ENCODE assay signal across 8 mouse cellular contexts in genomic region chr6:17307461-17308115, GRCm38 (mm10). TPM values are rescaled to one million over a fixed set of nuclear protein-coding genes. Genes with fewer than 3 reads are reported as not detected.
DNase-seq lines count a peak whose midpoint lies in the region; ATAC-seq and TF ChIP-seq lines count a peak whose summit lies in the region.

No protein-coding gene starts in this region.

- H3K9ac ChIP-seq in forebrain, embryonic 11.5 days (ENCODE audit: low read length): peak overlapping the region; percentile 20; the same call in 1 of the 2 replicates
- H3K9ac ChIP-seq in heart, embryonic 14.5 days (ENCODE audit: low read length): peak overlapping the region; percentile 78
- H3K9ac ChIP-seq in kidney, embryonic 16.5 days (replicated peaks; ENCODE audit: low read length): peak overlapping the region; percentile 66
- no peak overlapping the region for H3K9ac ChIP-seq in liver, postnatal 0 days (replicated peaks)
- no peak overlapping the region for H3K9ac ChIP-seq in neural tube, embryonic 11.5 days (ENCODE audit: low read length)

- DNase-seq in B cell, adult 2 months: peak; percentile 68 to 69
- DNase-seq in adrenal gland, postnatal 4 days (ENCODE audit: low spot score in 2 of 2): peak; percentile 21 to 26
- peak; percentile 81 for DNase-seq in forebrain, embryonic 11.5 days (ENCODE audit: low spot score)
- peak; percentile 76 for DNase-seq in liver, postnatal 0 days
- DNase-seq in neural tube, embryonic 11.5 days (ENCODE audit: low spot score): peak; percentile 74
- DNase-seq in testis, postnatal 14 days (ENCODE audit: low spot score): peak; percentile 48

- H3K36me3 ChIP-seq in forebrain, embryonic 11.5 days (ENCODE audit: control insufficient read depth, insufficient read depth, low read length): no peaks in the 10 kb centered on the region
- H3K36me3 ChIP-seq in heart, embryonic 14.5 days (ENCODE audit: control insufficient read depth, insufficient read depth, low read length): no peaks in the 10 kb centered on the region
- no peaks in the 10 kb centered on the region for H3K36me3 ChIP-seq in kidney, embryonic 16.5 days (ENCODE audit: insufficient read depth, low read length)
- H3K36me3 ChIP-seq in liver, postnatal 0 days (replicated peaks; ENCODE audit: insufficient read depth, low read length): no peaks in the 10 kb centered on the region
- H3K36me3 ChIP-seq in neural tube, embryonic 11.5 days (ENCODE audit: control insufficient read depth, insufficient read depth, low read length): no peaks in the 10 kb centered on the region

- peak; percentile 75 for TF ChIP-seq CTCF in liver, postnatal 0 days (IDR thresholded peaks at IDR 0.05; ENCODE audit: low read depth)

- no peak overlapping the region for H3K27ac ChIP-seq in forebrain, embryonic 11.5 days (ENCODE audit: low read depth, low read length)
- H3K27ac ChIP-seq in heart, embryonic 14.5 days (replicated peaks in 1 of 2; ENCODE audit: control insufficient read depth in 1 of 2, insufficient read depth in 1 of 2, low read depth in 2 of 2, low read length in 2 of 2): peak overlapping the region in 1 of 2 experiments; percentile 85; a peak in 2 of 4 replicates
- H3K27ac ChIP-seq in kidney, embryonic 16.5 days (ENCODE audit: low read length): no peak overlapping the region
- H3K27ac ChIP-seq in liver, postnatal 0 days (ENCODE audit: low read depth): no peak overlapping the region
- H3K27ac ChIP-seq in neural tube, embryonic 11.5 days (ENCODE audit: low read depth, low read length): no peak overlapping the region

- peak overlapping the region; percentile 62 for H3K4me2 ChIP-seq in forebrain, embryonic 11.5 days (ENCODE audit: low read depth, low read length, severe bottlenecking)
- peak overlapping the region; percentile 96 for H3K4me2 ChIP-seq in heart, embryonic 14.5 days (ENCODE audit: low read length)
- peak overlapping the region; percentile 95 for H3K4me2 ChIP-seq in kidney, embryonic 16.5 days (replicated peaks; ENCODE audit: low read depth, low read length)
- peak overlapping the region; percentile 90 for H3K4me2 ChIP-seq in liver, postnatal 0 days (ENCODE audit: low read depth, low read length)
- H3K4me2 ChIP-seq in neural tube, embryonic 11.5 days (ENCODE audit: low read depth): peak overlapping the region; percentile 54

- H3K4me3 ChIP-seq in forebrain, embryonic 11.5 days (ENCODE audit: low read depth, low read length): peak overlapping the region; percentile 28
- H3K4me3 ChIP-seq in heart, embryonic 14.5 days (ENCODE audit: control insufficient read depth in 1 of 2, insufficient read depth in 1 of 2, low read depth in 1 of 2, low read length in 2 of 2): peak overlapping the region; percentile 64
- peak overlapping the region; percentile 58 for H3K4me3 ChIP-seq in kidney, embryonic 16.5 days (ENCODE audit: low read length)
- peak overlapping the region; percentile 45 for H3K4me3 ChIP-seq in liver, postnatal 0 days (ENCODE audit: low read depth, low read length)
- peak overlapping the region; percentile 32 for H3K4me3 ChIP-seq in neural tube, embryonic 11.5 days (ENCODE audit: low read depth, low read length)

- no peaks in the 10 kb centered on the region for H3K9me3 ChIP-seq in forebrain, embryonic 11.5 days (ENCODE audit: control insufficient read depth, low read length)
- H3K9me3 ChIP-seq in heart, embryonic 14.5 days (ENCODE audit: control insufficient read depth, low read length): no peaks in the 10 kb centered on the region
- H3K9me3 ChIP-seq in kidney, embryonic 16.5 days (ENCODE audit: low read length): no peaks in the 10 kb centered on the region
- no peaks in the 10 kb centered on the region for H3K9me3 ChIP-seq in liver, postnatal 0 days (ENCODE audit: low read length)
- H3K9me3 ChIP-seq in neural tube, embryonic 11.5 days (ENCODE audit: control insufficient read depth, low read length): no peaks in the 10 kb centered on the region; the same call in 1 of the 2 replicates

- peak; percentile 81 for ATAC-seq in forebrain, embryonic 11.5 days (replicated peaks; ENCODE audit: low FRiP score)
- ATAC-seq in heart, embryonic 14.5 days (ENCODE audit: insufficient number of reproducible peaks, insufficient read depth, low FRiP score, low read depth): peak; percentile 82
- ATAC-seq in kidney, embryonic 16.5 days (ENCODE audit: low FRiP score, low TSS enrichment): peak; percentile 90
- ATAC-seq in liver, postnatal 0 days: peak; percentile 84
- peak; percentile 67 for ATAC-seq in neural tube, embryonic 11.5 days (ENCODE audit: insufficient read depth, low FRiP score, low TSS enrichment)

- 2% methylated on average over 31 of the region's 31 CpGs for WGBS in forebrain, embryonic 11.5 days
- WGBS in heart, embryonic 14.5 days: 2% methylated on average over 31 of the region's 31 CpGs
- WGBS in kidney, embryonic 16.5 days: 3% methylated on average over 31 of the region's 31 CpGs
- 2% methylated on average over 30 of the region's 31 CpGs for WGBS in liver, postnatal 0 days (ENCODE audit: insufficient replicate concordance)
- WGBS in neural tube, embryonic 11.5 days: 2% methylated on average over 30 of the region's 31 CpGs

- peaks cover 13% of the 10 kb centered on the region for H3K27me3 ChIP-seq in forebrain, embryonic 11.5 days (ENCODE audit: control insufficient read depth, insufficient read depth, low read length)
- no peaks in the 10 kb centered on the region for H3K27me3 ChIP-seq in heart, embryonic 14.5 days (ENCODE audit: control insufficient read depth, insufficient read depth, low read length)
- H3K27me3 ChIP-seq in kidney, embryonic 16.5 days (ENCODE audit: insufficient read depth, low read length): 0 out of 2 replicates have a peak, but pooled peaks cover 4% of the 10 kb centered on the region
- peaks cover 17% of the 10 kb centered on the region for H3K27me3 ChIP-seq in liver, postnatal 0 days (ENCODE audit: insufficient read depth, low read length)
- peaks cover 4% of the 10 kb centered on the region; the same call in 1 of the 2 replicates for H3K27me3 ChIP-seq in neural tube, embryonic 11.5 days (ENCODE audit: control insufficient read depth, insufficient read depth, low read length)

- peaks cover 8% of the 10 kb centered on the region; the same call in 1 of the 2 replicates for H3K4me1 ChIP-seq in forebrain, embryonic 11.5 days (replicated peaks; ENCODE audit: control insufficient read depth, insufficient read depth, low read length)
- H3K4me1 ChIP-seq in heart, embryonic 14.5 days (ENCODE audit: control insufficient read depth in 2 of 2, insufficient read depth in 2 of 2, low read length in 2 of 2): peaks cover 2 to 5% of the 10 kb centered on the region in 2 experiments; a peak in 2 of 4 replicates
- H3K4me1 ChIP-seq in kidney, embryonic 16.5 days (ENCODE audit: insufficient read depth, low read length): peaks cover 13% of the 10 kb centered on the region; the same call in 1 of the 2 replicates
- peaks cover 3% of the 10 kb centered on the region; the same call in 1 of the 2 replicates for H3K4me1 ChIP-seq in liver, postnatal 0 days (ENCODE audit: insufficient read depth)
- 0 out of 2 replicates have a peak, but pooled peaks cover 3% of the 10 kb centered on the region for H3K4me1 ChIP-seq in neural tube, embryonic 11.5 days (ENCODE audit: control insufficient read depth, insufficient read depth, low read length)

- no peak for TF ChIP-seq EP300 in liver, postnatal 0 days (IDR thresholded peaks at IDR 0.05; ENCODE audit: low read depth)

RNA-seq across cellular contexts. Expression of gene Cav1, which starts 1.5 kb away (rescaled TPM):
- 100 to 1,000 TPM; 172 to 175 TPM for total RNA-seq in adrenal gland, postnatal 4 days (2021)
- 6.7 and 8.2 TPM in 2 replicates for polyA plus RNA-seq in forebrain, embryonic 11.5 days (2014; fragmentation: Nextera tagmentation; extraction: Ambion mirVana)
- polyA plus RNA-seq in heart, embryonic 14.5 days (2014; fragmentation: Nextera tagmentation; extraction: Ambion mirVana): 287 and 313 TPM in 2 replicates
- 87.9 and 127 TPM in 2 replicates for polyA plus RNA-seq in kidney, embryonic 16.5 days (2015; fragmentation: Nextera tagmentation; extraction: Ambion mirVana)
- 6.9 and 7.3 TPM in 2 replicates for polyA plus RNA-seq in liver, postnatal 0 days (2015; fragmentation: Nextera tagmentation; extraction: Ambion mirVana)
- 16.5 and 19.9 TPM in 2 replicates for polyA plus RNA-seq in neural tube, embryonic 11.5 days (2014; fragmentation: Nextera tagmentation; extraction: Ambion mirVana)

RNA-seq across cellular contexts. Expression of gene Cav2, which starts 26.6 kb away (rescaled TPM):
- total RNA-seq in adrenal gland, postnatal 4 days (2021): 10 to 100 TPM; 21.0 to 24.1 TPM
- polyA plus RNA-seq in forebrain, embryonic 11.5 days (2014; fragmentation: Nextera tagmentation; extraction: Ambion mirVana): 5.4 and 7.3 TPM in 2 replicates
- polyA plus RNA-seq in heart, embryonic 14.5 days (2014; fragmentation: Nextera tagmentation; extraction: Ambion mirVana): 34.2 and 35.8 TPM in 2 replicates
- polyA plus RNA-seq in kidney, embryonic 16.5 days (2015; fragmentation: Nextera tagmentation; extraction: Ambion mirVana): 38.1 and 40.9 TPM in 2 replicates
- polyA plus RNA-seq in liver, postnatal 0 days (2015; fragmentation: Nextera tagmentation; extraction: Ambion mirVana): 4.5 and 4.7 TPM in 2 replicates
- polyA plus RNA-seq in neural tube, embryonic 11.5 days (2014; fragmentation: Nextera tagmentation; extraction: Ambion mirVana): 5.3 and 6.4 TPM in 2 replicates

Comparison
In these comparisons a context has a peak if more than half of its experiments do, and no peak if none do; other contexts are left out.
1. DNase-seq: peak in every context shown above with its lines; median percentile 81 in forebrain, embryonic 11.5 days; 76 in liver, postnatal 0 days; 74 in neural tube, embryonic 11.5 days; 68 in B cell, adult 2 months; 48 in testis, postnatal 14 days; 24 in adrenal gland, postnatal 4 days.
2. H3K9ac ChIP-seq: peak in forebrain, embryonic 11.5 days (single experiment), heart, embryonic 14.5 days (single experiment) and kidney, embryonic 16.5 days (single experiment); none in liver, postnatal 0 days (single experiment) and neural tube, embryonic 11.5 days (single experiment).
3. Peak in every context shown above with its lines, with median percentiles within 50 percentile points of each other: ATAC-seq, H3K4me2 ChIP-seq and H3K4me3 ChIP-seq.